Mouse (Mus musculus): ENCODE measurements around the gene Chl1.

DNA sequence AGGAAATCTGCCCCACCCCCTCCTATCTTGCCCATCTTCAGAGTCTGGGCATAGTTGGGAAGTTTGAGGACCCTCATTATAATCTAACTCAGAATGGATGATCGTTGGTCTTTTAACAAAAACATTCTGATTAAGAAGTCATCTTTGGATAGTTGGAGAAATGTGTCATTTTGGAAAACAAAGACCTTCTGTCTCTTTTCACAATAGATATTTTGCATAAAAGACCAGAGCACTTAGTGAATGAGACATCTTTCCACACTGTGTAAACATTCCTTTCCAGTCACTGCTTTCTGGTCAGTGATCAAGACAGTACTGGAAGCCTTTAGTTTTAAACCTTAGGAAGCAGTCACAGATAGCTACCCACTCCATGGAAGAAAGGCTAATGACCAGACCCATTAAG is 75.3 kb downstream of the Chl1 start:
- TF ChIP-seq CTCF (IDR thresholded peaks at IDR 0.05; ENCODE audit: borderline replicate concordance, extremely low read depth, insufficient read depth, insufficient read length) (no peak), POLR2A (IDR thresholded peaks at IDR 0.05; ENCODE audit: borderline replicate concordance, extremely low read depth, insufficient read depth, insufficient read length, poor library complexity, severe bottlenecking) (no peak)

All from brain, embryonic 14.5 days (tissue).